Mouse (Mus musculus) left cerebral cortex, postnatal 10 days (tissue): Measurements from ENCODE around the gene Ptprr. TPM values are rescaled to one million over a fixed set of nuclear protein-coding genes. Genes with fewer than 3 reads are reported as not detected.

Experiments
- DNase-seq, 2 experiments: peaks; one replicate each; pipeline ENCODE4 v3.0.0; 2021 to 2022; ENCODE audit warnings: low spot score in 2 of 2, mixed read lengths in 1 of 2; ENCODE audit errors: extremely low spot score in 1 of 2
- intact Hi-C: fragments of 180-260 bp; cut with DNase I; formaldehyde crosslinking; loops from one replicate; pipeline ENCODE4 v1.15.1; 2025
- total RNA-seq, 2 experiments: library from RNA; stranded (reverse); gene quantifications; 2 replicates each; pipeline ENCODE4 v1.2.3; 2021

Gene Ptprr
- total RNA-seq, 2 experiments from 2014 or later: 28.4 to 28.7 TPM

GRCm38 (mm10) chr10:116182221-116182620, 164.2 kb downstream of the Ptprr start:
- intact Hi-C loops: no loop called here
- peak in 1 of 2 experiments; percentile 49 for DNase-seq

- intact Hi-C loops: no loop called here
- DNase-seq: no peak
Observed at GRCm38 (mm10) chr10:116183258-116183657, 165.2 kb downstream of the Ptprr start.

- intact Hi-C loops: loop anchor here (10.0 kb wide), 1 partner anchor 867 kb away; no protein-coding TSS in a partner anchor
- DNase-seq: no peak
Observed at GRCm38 (mm10) chr10:116191724-116192123, 173.7 kb downstream of the Ptprr start.

GRCm38 (mm10) chr10:116192293-116192692, 174.3 kb downstream of the Ptprr start:
- DNase-seq: no peak
- intact Hi-C loops: loop anchor here (10.0 kb wide), 1 partner anchor 867 kb away; no protein-coding TSS in a partner anchor

- DNase-seq: no peak
- intact Hi-C loops: loop anchor here (10.0 kb wide), 1 partner anchor 870 kb away; no protein-coding TSS in a partner anchor
Observed at GRCm38 (mm10) chr10:116194409-116194808, 176.4 kb downstream of the Ptprr start.

- DNase-seq: no peak
- intact Hi-C loops: loop anchor here (2.0 to 10.0 kb wide), 4 partner anchors 112 to 872 kb away; partner anchors contain the start of gene Ptprr
Observed at GRCm38 (mm10) chr10:116196596-116197415, 178.8 kb downstream of the Ptprr start.

GRCm38 (mm10) chr10:116197416-116197939, 179.5 kb downstream of the Ptprr start:
- intact Hi-C loops: loop anchor here (2.0 to 10.0 kb wide), 4 partner anchors 113 to 873 kb away; partner anchors contain the start of gene Ptprr
- no peak for DNase-seq

- DNase-seq: no peak
- intact Hi-C loops: loop anchor here (5.0 to 10.0 kb wide), 3 partner anchors 182 to 874 kb away; partner anchors contain the start of gene Ptprr
Observed at GRCm38 (mm10) chr10:116199035-116199434, 181.0 kb downstream of the Ptprr start.

- DNase-seq: no peak
- intact Hi-C loops: no loop called here
Observed at GRCm38 (mm10) chr10:116201542-116201941, 183.5 kb downstream of the Ptprr start.

GRCm38 (mm10) chr10:116205580-116206358, 187.8 kb downstream of the Ptprr start:
- DNase-seq: no peak
- intact Hi-C loops: no loop called here

- DNase-seq: no peak
- intact Hi-C loops: no loop called here
Observed at GRCm38 (mm10) chr10:116206449-116206848, 188.4 kb downstream of the Ptprr start.

GRCm38 (mm10) chr10:116207987-116208726, 190.1 kb downstream of the Ptprr start:
- DNase-seq: peak; percentile 36 to 42
- intact Hi-C loops: loop anchor here (2.0 kb wide), 1 partner anchor 111 kb away; no protein-coding TSS in a partner anchor

- DNase-seq: peak in 1 of 2 experiments; percentile 35
- intact Hi-C loops: loop anchor here (2.0 kb wide), 1 partner anchor 110 kb away; no protein-coding TSS in a partner anchor
Observed at GRCm38 (mm10) chr10:116208727-116209115, 190.7 kb downstream of the Ptprr start.

GRCm38 (mm10) chr10:116212127-116212526, 194.1 kb downstream of the Ptprr start:
- no peak for DNase-seq
- intact Hi-C loops: no loop called here

GRCm38 (mm10) chr10:116220336-116221118, 202.5 kb downstream of the Ptprr start:
- DNase-seq: no peak
- intact Hi-C loops: no loop called here

GRCm38 (mm10) chr10:116235299-116235698, 217.3 kb downstream of the Ptprr start:
- intact Hi-C loops: no loop called here
- no peak for DNase-seq

GRCm38 (mm10) chr10:116242200-116242599, 224.2 kb downstream of the Ptprr start:
- intact Hi-C loops: no loop called here
- DNase-seq: no peak

- intact Hi-C loops: no loop called here
- DNase-seq: no peak
Observed at GRCm38 (mm10) chr10:116243373-116243772, 225.4 kb downstream of the Ptprr start.
